Mouse (Mus musculus): Measurements from ENCODE around the gene Tmem270.

DNA sequence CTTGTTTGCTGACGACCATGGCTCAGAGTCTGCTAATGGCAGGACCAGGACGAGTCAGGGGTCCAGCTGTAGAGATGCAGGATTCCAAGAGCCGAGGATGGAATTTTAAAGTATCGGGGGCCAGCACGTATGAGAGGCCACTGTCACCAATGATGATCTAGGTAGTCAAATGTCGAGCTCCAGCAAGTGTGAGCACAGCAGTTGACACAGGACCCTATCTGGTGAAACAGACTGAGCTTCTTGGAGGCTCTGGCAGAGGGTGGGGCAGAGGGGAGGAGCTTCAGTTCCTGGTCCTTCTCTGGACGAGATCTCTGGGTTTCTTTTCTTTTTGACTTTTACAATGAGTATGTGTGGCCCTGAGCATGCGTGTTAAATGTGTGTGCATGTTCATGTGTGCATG is 8.8 kb upstream of the Tmem270 start, which contains the start of gene Cldn13:
- TF ChIP-seq CTCF (IDR thresholded peaks at IDR 0.05; ENCODE audit: low read depth, low read length) (no peak), POLR2A (IDR thresholded peaks at IDR 0.05; ENCODE audit: insufficient read depth, low read length) (no peak), EP300 (IDR thresholded peaks at IDR 0.05; ENCODE audit: insufficient read depth, low read depth, low read length) (no peak)
